Mouse (Mus musculus): ENCODE measurements at regions not wholly inside any gene's neighbourhood (a gene's known extent, or its start where the extent isn't known, plus 50 kb on each side); places are given as distances from the start of the nearest gene placed in this dataset.
"Not testable (repeated sequence)": the region's sequence is repeated elsewhere in the genome, so short reads cannot be mapped to it uniquely, and the experiment has no call there.

DNA sequence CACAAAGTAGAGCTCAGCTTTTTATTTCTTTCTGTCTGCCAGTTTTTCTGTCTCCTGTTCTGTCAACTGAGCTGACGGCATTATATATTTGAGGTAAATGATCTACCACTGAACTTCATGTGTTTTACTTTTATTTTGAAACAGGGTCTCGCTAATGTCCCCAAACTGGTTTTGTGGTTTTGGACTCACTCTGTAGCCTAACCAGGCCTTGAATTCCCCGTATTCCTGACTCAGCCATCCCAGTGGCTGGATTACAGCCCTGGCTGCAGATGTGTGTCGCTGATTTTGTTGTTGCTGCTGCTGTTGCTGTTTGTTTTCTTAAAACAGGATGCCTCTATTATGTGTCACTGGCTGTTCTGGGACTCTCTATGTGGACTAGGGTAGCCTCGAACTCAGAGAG is 317.3 kb upstream of the Irx1 start:
- DNase-seq (ENCODE audit: low spot score in 2 of 2), result no peak

DNA sequence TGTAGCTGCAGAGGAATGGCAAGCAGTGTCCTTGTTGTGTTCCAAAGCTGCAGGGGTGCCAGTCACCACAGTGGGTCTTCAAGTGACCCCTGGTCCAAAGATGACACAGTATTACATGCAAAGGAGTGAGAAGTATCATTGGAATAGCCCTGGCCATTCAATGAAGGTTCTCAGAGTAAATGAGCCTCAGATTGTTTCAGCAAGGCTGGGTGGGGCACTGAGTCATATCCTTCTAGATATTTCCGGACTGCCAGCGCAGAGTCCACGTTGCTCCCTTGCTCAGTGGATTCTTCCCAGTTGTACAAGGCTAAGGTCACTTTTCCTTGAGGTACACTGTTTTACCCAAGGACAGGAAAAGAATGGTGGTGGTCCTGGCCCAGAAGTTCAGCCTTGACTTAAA is 319.2 kb upstream of the Irx1 start:
- no peak for DNase-seq (ENCODE audit: low spot score in 2 of 2)

DNA sequence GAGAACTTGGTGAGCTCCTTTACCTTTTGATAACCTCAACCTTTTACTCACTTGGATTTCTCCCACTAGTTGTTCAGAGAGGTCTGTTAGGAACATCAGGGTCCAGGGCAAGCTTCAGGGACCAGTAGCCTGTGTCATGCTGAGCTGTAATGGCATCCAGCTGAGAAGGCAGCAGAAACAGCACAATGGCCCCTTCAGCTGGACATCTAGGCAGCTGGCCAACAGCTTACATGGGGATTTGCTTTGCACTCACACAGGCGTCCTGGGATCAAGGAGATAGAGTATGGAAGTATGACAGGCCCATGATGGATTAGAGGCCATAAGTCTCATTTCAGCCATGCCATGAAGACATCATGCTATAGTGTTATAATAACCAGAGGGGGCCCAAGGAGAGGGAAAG is 320.2 kb upstream of the Irx1 start:
- no peak for DNase-seq (ENCODE audit: low spot score in 2 of 2)

DNA sequence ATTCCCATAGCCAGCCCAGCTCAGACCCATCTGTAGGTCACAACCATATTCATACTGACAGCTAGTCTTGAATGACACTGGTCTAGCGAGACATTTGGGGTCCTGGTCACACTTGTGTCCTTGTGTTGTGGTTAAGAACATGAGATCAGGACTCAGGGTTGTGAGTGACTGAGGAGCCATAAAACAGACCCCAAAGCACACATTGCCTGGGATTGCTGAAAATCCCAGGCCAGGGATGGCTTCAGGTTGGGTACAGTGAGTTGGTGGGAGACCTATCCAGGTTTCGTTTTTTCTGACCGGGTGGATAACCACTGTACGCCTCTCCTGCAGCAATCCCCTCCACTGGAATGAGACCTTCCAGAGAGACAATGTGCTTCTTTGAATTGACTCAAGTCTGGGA is 322.8 kb upstream of the Irx1 start:
- no peak for DNase-seq (ENCODE audit: low spot score in 2 of 2)

DNA sequence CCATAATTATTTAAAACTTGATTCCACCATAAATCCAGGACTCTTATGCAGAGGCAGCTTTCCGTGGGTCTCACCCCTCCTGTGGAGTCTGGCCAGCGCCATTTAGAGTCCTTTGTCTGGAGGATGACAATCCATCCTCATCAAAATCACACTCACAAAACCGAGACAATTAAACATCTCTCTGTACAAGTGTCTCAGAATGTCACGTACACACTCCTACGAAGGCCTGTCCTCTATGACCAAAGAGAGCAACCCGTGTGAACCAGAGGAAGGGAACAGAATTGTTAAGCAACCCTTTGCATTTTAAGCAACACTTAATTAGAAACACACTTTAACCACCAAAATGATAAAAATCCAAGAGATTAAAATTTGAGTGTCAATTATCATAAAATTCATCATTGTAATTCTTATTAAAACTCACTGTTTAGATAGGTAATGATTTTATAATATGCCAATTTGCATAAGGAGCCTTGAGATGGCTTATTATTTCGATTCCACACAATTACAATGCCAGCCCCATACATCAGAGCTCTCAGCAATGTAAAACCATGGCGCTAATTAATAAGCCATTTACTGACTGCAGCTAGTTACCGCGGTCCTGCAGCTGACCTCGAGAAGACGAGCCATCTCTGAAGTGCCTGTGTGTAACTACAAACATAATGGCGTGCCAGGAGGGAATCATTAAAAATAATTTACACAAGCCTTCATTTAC is 325.0 kb upstream of the Irx1 start:
- DNase-seq (ENCODE audit: low spot score in 2 of 2), result no peak

DNA sequence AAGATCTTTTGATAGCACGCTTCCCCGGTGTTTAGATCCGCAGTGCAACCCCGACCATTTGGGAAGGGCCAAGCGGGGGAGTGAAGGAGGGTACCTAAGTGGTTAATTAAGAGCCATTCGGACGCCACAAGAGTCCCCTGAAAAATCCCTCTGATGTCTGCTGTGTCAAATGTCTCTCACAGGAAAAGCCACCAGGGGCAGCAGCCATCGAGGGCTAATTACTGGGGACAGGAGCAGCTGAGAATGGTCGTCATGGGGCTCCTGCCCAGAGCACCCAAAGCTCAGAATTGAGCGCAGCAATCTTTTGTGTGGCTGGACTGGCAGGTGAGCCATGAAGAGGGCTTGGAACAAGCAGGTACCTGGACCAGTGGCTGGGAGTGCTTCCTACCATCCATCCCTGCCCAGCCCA is 325.6 kb upstream of the Irx1 start:
- DNase-seq (ENCODE audit: low spot score in 2 of 2), result no peak

DNA sequence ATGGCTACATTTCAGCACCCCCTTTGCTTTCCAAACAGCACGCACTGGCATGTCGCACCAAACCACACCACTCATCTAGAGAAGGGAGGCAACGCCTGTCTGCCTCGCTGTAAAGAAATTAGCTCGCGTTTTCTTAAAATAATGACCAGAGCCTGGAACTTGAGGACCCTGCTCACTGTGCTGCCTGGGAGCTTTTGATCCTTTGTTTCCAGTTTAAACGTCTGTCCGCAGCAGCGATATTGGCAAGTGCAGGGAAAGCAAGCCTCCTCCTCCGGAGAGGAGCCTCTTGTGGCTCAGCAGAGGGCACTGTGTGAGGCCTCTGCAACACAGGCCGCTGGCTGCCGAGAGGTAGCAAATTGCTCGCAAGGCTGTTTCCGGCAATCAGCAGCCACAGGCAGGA is 328.8 kb upstream of the Irx1 start:
- DNase-seq (ENCODE audit: low spot score in 2 of 2), result no peak

DNA sequence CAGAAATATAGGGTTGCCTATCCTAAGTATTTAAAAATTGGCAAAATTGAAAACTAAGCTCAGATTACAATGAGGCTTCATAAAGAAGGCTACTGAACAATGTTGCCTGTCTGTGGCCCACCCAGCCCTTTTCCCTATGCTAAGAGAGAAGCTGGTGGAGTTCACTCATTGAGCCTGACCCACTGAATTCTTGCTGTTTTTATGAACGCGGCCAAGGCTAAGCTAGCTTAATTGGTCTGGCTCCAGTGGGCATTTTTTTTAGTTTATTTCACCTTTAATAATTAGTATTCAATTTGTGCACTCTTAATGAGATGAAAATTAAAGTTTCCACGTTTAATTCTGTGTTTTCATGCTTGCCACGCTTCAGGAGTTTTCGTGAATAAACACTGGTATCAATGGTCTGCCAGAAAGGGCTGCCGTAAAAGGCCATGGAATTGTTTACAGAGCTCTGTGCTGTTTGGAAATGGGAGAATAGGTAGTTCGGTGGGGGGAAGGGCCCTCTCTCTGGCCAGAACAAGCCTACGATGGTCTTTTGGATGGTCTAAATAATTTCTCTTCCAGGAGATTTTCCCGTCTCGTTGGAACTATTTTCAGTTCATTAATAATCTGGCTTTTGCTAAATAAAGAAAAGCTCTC is 329.7 kb upstream of the Irx1 start:
- no peak for DNase-seq (ENCODE audit: low spot score in 2 of 2)

DNA sequence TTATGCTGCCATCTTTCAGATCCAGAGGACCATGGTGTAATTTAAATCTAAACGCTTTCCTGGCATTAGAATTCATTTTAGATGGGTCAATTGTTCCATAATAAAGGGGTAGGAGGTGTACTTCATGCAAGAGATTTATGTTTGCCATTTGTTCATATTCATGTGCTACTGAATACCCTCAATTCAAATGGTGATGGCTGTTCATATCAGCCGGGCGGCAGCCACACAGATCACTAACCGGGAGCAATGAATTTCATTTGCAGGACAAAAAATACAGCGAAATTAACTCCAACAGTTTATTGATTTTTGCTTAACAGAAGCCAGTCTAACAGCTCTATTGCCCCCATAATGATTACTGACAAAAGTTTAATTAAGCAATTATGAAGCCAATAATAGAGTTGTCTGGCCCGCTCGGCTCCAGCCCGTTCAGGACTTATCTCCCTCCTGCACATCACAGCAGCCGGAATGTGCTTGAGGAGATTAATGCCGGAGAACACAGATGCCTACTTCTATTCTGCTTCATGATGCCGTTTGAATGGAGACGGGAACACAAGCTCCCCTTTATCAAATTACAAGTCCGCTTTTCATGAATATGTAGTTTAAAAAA is 330.3 kb upstream of the Irx2 start:
- DNase-seq (ENCODE audit: low spot score in 2 of 2), result no peak

DNA sequence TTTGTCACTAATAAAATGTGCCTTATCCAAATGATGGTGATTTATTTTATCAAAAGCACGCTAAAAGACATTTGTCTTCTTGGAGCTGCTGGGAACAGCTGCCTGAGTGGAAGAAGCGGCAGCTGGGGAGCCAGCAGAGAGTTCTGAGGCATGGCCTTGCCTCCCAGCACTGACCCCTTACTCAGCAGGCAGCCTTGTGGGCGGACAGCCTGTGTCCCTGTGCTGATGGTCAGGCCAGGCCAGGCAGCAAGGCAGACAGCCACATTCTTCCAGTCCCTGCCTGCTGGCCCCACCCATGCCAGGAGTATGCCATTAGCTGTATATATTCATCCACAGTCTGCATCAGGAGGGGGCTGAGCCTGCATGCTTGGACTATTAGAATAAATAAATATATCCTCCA is 329.0 kb upstream of the Irx2 start:
- DNase-seq (ENCODE audit: low spot score in 2 of 2), result no peak

DNA sequence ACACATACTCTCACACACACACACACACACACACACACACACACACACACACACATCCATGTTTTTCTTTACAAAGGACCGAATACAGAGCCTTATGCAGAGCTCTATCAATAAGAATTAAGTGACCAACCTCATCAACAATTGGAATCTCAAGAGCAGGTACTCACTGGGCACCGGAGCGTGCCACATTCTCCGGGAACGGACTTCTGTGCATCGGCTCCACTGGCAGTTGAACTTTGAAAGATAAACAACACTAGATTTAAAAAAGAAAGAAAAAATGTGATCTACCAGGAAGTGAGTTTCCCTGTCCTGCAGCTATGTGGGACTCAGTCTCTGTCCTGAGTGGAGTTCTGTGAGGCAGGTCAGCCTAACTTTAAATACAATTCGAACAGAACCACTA is 327.5 kb upstream of the Irx2 start:
- no peak for DNase-seq (ENCODE audit: low spot score in 2 of 2)

DNA sequence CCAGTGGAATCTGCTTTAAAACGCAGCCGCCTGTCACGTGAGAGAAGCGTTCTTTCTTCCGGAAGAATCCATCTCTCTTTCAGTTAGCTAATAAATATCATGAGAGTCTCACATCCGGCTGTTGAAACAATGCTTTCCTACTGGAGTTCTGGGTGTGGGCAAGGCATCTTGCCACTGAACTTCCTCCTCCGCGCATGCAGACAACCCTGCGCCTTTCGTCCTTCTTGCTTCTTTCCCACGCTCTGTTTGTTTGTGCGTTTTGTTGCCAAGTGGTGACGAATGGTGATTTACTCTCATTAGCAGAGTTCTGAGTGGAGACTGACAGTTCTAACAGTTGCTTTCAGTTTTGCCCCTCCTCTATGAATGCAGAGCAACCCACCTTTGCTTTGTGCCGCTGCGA is 326.8 kb upstream of the Irx2 start:
- DNase-seq (ENCODE audit: low spot score in 2 of 2), result no peak

DNA sequence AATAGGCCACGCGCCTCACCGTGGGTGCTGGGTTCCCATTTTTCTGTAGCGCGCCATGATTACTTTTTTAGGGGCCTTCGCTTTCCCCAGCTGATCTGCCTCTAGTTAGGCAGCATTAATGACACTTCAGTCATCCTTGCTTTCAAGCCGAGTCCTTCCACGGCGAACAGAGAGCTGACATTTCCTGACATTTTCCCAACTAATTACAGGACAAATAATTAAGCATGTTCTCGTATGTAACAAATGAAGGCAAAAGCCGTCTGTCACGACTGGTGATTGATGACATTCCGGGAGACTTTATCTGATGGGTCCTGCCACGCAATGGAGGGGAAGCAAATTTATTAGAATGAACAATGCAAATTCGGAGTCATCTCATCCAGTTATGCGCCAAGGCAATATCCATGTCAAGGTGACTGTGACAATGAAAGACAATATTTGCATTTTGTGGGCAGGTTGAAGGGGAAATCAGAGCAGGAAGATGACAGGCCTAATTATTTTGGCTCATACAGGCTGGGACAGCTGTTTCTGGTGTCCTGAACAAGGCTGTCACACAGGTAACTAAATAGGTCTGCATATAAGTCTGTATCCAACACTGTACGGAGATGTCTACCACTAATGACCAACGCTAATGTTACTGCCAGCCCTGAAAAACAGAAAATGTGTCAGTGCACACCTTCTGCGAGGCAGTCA is 326.0 kb upstream of the Irx2 start:
- no peak for DNase-seq (ENCODE audit: low spot score in 2 of 2)

DNA sequence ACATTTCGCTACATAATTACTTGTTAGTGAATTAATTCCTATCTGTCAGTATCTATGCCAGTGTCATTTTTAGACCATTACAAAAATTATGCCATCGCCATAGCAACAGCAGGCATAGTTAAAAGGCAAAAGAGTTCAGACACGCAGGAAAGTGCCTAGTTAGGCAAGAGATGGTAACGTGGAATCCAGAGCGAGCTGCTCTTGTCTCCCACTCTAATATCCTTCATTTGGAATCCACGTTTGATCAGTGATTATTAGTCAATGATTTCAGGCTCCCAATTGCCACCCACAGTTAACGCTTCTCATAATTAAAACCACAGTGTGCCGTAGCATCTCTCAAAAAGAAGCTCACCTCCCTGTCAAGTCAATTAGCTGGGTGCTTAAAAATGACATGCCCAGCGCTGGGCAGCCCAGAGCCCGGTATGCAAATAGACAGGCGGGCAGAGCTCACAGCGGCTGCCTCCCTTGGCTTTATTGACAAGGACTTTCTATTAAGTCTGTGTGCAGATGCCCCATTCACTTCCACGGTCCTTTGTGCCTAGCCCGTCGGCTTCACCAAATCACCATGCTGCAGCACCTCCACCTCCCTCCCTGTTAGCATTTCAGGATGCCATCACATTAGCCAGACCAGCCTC is 325.4 kb upstream of the Irx2 start:
- DNase-seq (ENCODE audit: low spot score in 2 of 2), result no peak

DNA sequence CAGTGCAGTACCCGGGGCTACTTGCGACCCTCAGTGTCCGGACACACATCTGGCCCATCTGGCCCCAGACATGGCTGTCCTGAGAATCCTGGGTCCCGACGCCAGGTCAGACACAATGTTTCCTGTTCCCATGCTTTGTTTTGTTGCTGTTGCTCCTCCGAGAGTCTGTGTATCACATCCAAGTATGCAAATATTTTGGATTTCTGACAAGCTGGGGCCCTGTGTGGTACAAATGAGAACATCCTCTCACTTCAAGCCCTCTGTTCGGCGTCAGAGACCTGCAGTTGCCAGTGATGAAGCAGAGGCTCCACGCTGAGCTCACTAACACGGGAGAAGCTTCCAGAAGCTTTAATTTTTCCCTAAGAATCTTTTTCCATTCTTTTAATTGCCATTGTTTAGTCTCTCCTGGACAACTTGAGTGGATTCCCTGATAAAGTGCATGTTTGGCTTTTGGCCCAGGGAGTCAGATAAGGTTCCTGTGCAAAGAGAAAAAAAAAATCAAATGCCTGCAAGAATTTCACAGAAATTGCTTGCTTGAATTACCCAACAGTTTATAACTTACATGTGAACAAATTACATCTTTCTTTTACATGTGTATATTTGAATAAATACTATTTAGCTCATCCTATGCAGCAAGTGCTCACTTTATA is 304.5 kb upstream of the Irx2 start:
- no peak for DNase-seq (ENCODE audit: low spot score in 2 of 2)

DNA sequence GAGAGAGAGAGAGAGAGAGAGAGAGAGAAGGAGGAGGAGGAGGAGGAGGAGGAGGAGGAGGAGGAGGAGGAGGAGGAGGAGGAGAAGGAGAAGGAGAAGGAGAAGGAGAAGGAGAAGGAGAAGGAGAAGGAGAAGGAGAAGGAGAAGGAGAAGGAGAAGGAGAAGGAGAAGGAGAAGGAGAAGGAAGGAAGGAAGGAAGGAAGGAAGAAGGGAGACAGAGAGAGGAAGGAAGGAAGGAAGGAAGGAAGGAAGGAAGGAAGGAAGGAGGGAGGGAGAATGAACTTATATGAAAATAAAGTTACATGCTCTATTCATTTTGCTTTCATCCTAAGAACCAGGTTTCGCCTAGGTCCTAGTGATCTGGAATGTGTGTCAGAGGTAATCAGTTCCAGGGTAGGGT is 302.4 kb upstream of the Irx2 start:
- not testable (repeated sequence) for DNase-seq (ENCODE audit: low spot score in 2 of 2)

DNA sequence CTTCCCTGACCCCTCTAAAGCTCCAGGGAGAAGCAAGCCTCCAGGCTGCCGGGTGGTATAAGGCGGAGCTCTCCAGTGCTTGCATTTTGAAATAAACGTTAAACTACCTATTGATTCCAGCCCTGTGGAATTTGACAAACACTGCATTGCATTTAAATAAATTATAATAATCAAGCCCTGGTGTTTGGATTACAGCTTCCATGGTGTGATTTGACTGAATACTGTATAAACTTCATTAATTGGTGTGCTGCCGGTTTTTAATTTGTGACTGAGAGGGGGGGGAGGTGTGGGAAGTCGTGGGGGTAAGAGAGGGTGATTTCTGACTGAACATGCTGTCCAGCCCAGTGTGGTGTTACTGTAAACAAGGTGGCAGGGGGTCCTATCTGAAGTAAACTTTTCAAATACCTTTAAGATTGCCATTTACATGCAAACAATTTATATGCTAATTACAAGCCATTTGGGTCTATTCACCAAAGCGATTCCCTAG is 282.9 kb upstream of the Irx2 start:
- no peak for DNase-seq (ENCODE audit: low spot score in 2 of 2)

DNA sequence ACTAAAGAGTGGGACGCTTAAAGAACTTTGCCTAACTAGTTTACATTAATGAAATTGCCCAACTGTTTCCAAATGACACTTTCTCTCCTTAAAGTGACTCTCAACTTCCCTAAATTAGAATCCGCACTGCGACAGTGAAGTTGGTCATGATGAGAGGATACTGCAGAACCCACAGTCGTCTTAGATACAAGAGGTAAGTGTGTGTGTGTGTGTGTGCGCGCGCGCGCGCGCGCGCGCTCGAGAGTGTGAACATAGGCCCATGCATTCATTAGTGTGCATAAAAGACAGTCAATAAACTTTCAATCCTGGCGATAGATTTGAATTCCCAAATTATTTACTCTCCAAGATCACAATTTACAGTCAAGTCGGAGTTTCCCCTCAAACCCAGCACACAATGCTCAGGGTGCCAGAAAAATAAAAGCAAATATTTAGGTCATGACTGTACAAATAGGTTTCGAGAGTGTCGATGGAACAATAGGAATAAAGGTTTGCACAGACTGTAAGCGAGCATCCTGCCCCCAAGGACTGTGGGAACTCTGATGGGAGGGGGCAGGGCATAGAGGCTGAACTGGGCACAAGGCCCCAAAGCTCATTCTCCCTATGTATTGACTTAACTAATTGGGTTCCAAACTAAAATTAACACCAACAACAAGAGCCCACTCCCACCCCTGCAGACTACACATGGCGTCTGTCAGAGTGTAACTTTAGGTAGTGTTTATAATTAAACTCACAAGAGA is 282.2 kb upstream of the Irx2 start:
- DNase-seq (ENCODE audit: low spot score in 2 of 2), result no peak

DNA sequence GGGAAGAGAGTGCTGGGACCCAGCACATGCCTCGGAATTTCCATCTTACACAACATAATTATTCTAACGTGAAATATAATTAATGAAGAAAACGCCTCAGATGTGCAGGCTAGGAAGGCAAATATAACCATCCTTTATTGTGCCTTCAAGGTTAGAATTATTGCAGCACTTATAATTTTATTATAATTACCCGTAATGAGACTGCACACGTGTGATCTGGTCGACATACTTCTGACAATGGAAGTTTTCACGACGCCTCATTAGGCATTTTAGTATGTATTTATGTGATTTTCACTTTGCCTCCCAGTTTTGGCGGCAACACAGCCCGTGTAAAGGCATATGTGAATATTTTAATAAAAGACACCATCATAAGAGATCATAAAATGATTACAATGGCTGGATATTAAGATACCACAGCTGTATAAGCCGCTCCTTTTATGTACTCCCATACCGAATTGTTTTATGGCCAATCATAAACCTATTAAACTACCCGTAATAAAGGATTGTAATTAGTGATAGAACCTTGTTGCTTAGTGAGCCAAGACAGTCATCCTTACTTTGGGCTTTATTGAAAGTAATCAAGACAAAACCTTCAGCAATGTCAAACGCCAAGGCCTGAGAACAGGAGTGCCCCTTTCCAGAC is 281.6 kb upstream of the Irx2 start:
- no peak for DNase-seq (ENCODE audit: low spot score in 2 of 2)

DNA sequence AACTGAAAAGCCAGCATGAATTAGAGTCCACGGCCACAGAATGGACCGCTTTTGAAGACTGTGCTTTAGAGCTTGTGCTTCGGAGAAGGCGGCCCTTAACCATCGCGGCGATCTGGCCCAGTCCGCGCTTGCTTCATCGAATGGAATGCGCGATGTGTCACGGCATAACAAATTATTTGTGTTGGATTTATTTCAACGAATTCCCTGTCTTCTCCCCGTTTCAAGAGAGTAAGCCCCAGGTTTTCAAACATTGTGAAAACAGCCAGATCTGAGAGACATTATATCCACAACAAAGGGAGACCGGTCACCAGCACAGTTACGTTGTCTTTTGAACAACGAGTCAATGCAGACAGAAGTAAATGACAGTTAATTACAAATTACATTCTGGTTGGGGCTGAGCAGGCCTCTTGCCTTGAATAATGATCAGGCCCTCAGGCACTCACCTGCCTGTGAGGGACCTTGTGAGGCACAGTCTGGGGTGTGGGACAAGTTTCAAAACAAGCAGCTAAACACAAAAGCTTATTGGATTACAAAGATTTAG is 275.9 kb upstream of the Irx2 start:
- DNase-seq (ENCODE audit: low spot score in 2 of 2), result no peak
